Mouse (Mus musculus): ENCODE measurements around the gene Ephb2. TPM values are rescaled to one million over a fixed set of nuclear protein-coding genes. Genes with fewer than 3 reads are reported as not detected.

The Ephb2 gene
- polyA plus RNA-seq, 1 experiment = 2.7 TPM

- no peak for TF ChIP-seq POLR2A (IDR thresholded peaks at IDR 0.05; ENCODE audit: low read depth, low read length)
- TF ChIP-seq CTCF (IDR thresholded peaks at IDR 0.05; ENCODE audit: extremely low read depth, insufficient read depth, insufficient read length, insufficient replicate concordance) = no peak
- Histone ChIP-seq H3K4me1 (ENCODE audit: control insufficient read depth, insufficient read depth, insufficient read length) (no peaks in the 10 kb centered on the region), H3K36me3 (ENCODE audit: control insufficient read depth, insufficient read depth, low read length) (no peaks in the 10 kb centered on the region), H3K27me3 (ENCODE audit: control insufficient read depth, insufficient read depth, low read length) (no peaks in the 10 kb centered on the region), H3K27ac (ENCODE audit: insufficient read depth, low read length) (no peak overlapping the region), H3K4me3 (ENCODE audit: extremely low read depth, insufficient read depth, insufficient read length) (no peak overlapping the region)
- DNase-seq (ENCODE audit: low read depth in 1 of 2, low spot score in 2 of 2) = no peak
- WGBS = 88% methylated on average over 6 of the region's 6 CpGs
Observed at GRCm38 (mm10) chr4:136804343-136804742, 31.4 kb downstream of the Ephb2 start.

GRCm38 (mm10) chr4:136802446-136802845 lies 33.3 kb downstream of the Ephb2 start:
- no peak for DNase-seq (ENCODE audit: low read depth in 1 of 2, low spot score in 2 of 2)
- H3K4me1 ChIP-seq (ENCODE audit: control insufficient read depth, insufficient read depth, insufficient read length) = no peaks in the 10 kb centered on the region
- no peak overlapping the region for H3K27ac ChIP-seq (ENCODE audit: insufficient read depth, low read length)
- TF ChIP-seq CTCF (IDR thresholded peaks at IDR 0.05; ENCODE audit: extremely low read depth, insufficient read depth, insufficient read length, insufficient replicate concordance) (no peak), POLR2A (IDR thresholded peaks at IDR 0.05; ENCODE audit: low read depth, low read length) (no peak)
- 11% methylated on average over 12 of the region's 12 CpGs for whole genome bisulfite sequencing
- H3K4me3 ChIP-seq (ENCODE audit: extremely low read depth, insufficient read depth, insufficient read length) = no peak overlapping the region
- no peaks in the 10 kb centered on the region for H3K36me3 ChIP-seq (ENCODE audit: control insufficient read depth, insufficient read depth, low read length)
- no peaks in the 10 kb centered on the region for H3K27me3 ChIP-seq (ENCODE audit: control insufficient read depth, insufficient read depth, low read length)

GRCm38 (mm10) chr4:136801944-136802343 lies 33.8 kb downstream of the Ephb2 start:
- TF ChIP-seq CTCF (IDR thresholded peaks at IDR 0.05; ENCODE audit: extremely low read depth, insufficient read depth, insufficient read length, insufficient replicate concordance) (no peak), POLR2A (IDR thresholded peaks at IDR 0.05; ENCODE audit: low read depth, low read length) (no peak)
- Histone ChIP-seq H3K27me3 (ENCODE audit: control insufficient read depth, insufficient read depth, low read length) (no peaks in the 10 kb centered on the region), H3K27ac (ENCODE audit: insufficient read depth, low read length) (no peak overlapping the region), H3K4me3 (ENCODE audit: extremely low read depth, insufficient read depth, insufficient read length) (no peak overlapping the region), H3K4me1 (ENCODE audit: control insufficient read depth, insufficient read depth, insufficient read length) (no peaks in the 10 kb centered on the region), H3K36me3 (ENCODE audit: control insufficient read depth, insufficient read depth, low read length) (no peaks in the 10 kb centered on the region)
- WGBS = 58% methylated on average over 5 of the region's 5 CpGs
- no peak for DNase-seq (ENCODE audit: low read depth in 1 of 2, low spot score in 2 of 2)

GRCm38 (mm10) chr4:136801463-136801862 lies 34.3 kb downstream of the Ephb2 start:
- Histone ChIP-seq H3K4me3 (ENCODE audit: extremely low read depth, insufficient read depth, insufficient read length) (no peak overlapping the region), H3K4me1 (ENCODE audit: control insufficient read depth, insufficient read depth, insufficient read length) (no peaks in the 10 kb centered on the region), H3K27me3 (ENCODE audit: control insufficient read depth, insufficient read depth, low read length) (no peaks in the 10 kb centered on the region), H3K36me3 (ENCODE audit: control insufficient read depth, insufficient read depth, low read length) (no peaks in the 10 kb centered on the region), H3K27ac (ENCODE audit: insufficient read depth, low read length) (no peak overlapping the region)
- DNase-seq (ENCODE audit: low read depth in 1 of 2, low spot score in 2 of 2) = no peak
- 69% methylated on average over 8 of the region's 8 CpGs for WGBS
- TF ChIP-seq POLR2A (IDR thresholded peaks at IDR 0.05; ENCODE audit: low read depth, low read length) (no peak), CTCF (IDR thresholded peaks at IDR 0.05; ENCODE audit: extremely low read depth, insufficient read depth, insufficient read length, insufficient replicate concordance) (no peak)

- Histone ChIP-seq H3K27me3 (ENCODE audit: control insufficient read depth, insufficient read depth, low read length) (no peaks in the 10 kb centered on the region), H3K4me1 (ENCODE audit: control insufficient read depth, insufficient read depth, insufficient read length) (no peaks in the 10 kb centered on the region), H3K36me3 (ENCODE audit: control insufficient read depth, insufficient read depth, low read length) (no peaks in the 10 kb centered on the region), H3K27ac (ENCODE audit: insufficient read depth, low read length) (no peak overlapping the region), H3K4me3 (ENCODE audit: extremely low read depth, insufficient read depth, insufficient read length) (no peak overlapping the region)
- TF ChIP-seq POLR2A (IDR thresholded peaks at IDR 0.05; ENCODE audit: low read depth, low read length) (no peak), CTCF (IDR thresholded peaks at IDR 0.05; ENCODE audit: extremely low read depth, insufficient read depth, insufficient read length, insufficient replicate concordance) (no peak)
- DNase-seq (ENCODE audit: low read depth in 1 of 2, low spot score in 2 of 2) = no peak
- WGBS = 78% methylated on average over 14 of the region's 14 CpGs
Observed at GRCm38 (mm10) chr4:136800366-136800765, 35.4 kb downstream of the Ephb2 start.

- Histone ChIP-seq H3K27me3 (ENCODE audit: control insufficient read depth, insufficient read depth, low read length) (no peaks in the 10 kb centered on the region), H3K4me1 (ENCODE audit: control insufficient read depth, insufficient read depth, insufficient read length) (no peaks in the 10 kb centered on the region), H3K4me3 (ENCODE audit: extremely low read depth, insufficient read depth, insufficient read length) (no peak overlapping the region), H3K36me3 (ENCODE audit: control insufficient read depth, insufficient read depth, low read length) (no peaks in the 10 kb centered on the region), H3K27ac (ENCODE audit: insufficient read depth, low read length) (no peak overlapping the region)
- no peak for DNase-seq (ENCODE audit: low read depth in 1 of 2, low spot score in 2 of 2)
- TF ChIP-seq CTCF (IDR thresholded peaks at IDR 0.05; ENCODE audit: extremely low read depth, insufficient read depth, insufficient read length, insufficient replicate concordance) (no peak), POLR2A (IDR thresholded peaks at IDR 0.05; ENCODE audit: low read depth, low read length) (no peak)
- WGBS = 71% methylated on average over 23 of the region's 23 CpGs
Observed at GRCm38 (mm10) chr4:136797677-136798569, 37.9 kb downstream of the Ephb2 start.

GRCm38 (mm10) chr4:136793320-136793719 lies 42.5 kb downstream of the Ephb2 start:
- no peak overlapping the region for H3K4me3 ChIP-seq (ENCODE audit: extremely low read depth, insufficient read depth, insufficient read length)
- no peak overlapping the region for H3K27ac ChIP-seq (ENCODE audit: insufficient read depth, low read length)
- H3K36me3 ChIP-seq (ENCODE audit: control insufficient read depth, insufficient read depth, low read length) = no peaks in the 10 kb centered on the region
- TF ChIP-seq POLR2A (IDR thresholded peaks at IDR 0.05; ENCODE audit: low read depth, low read length) (no peak), CTCF (IDR thresholded peaks at IDR 0.05; ENCODE audit: extremely low read depth, insufficient read depth, insufficient read length, insufficient replicate concordance) (no peak)
- H3K27me3 ChIP-seq (ENCODE audit: control insufficient read depth, insufficient read depth, low read length) = no peaks in the 10 kb centered on the region
- 89% methylated on average over 11 of the region's 11 CpGs for WGBS
- no peaks in the 10 kb centered on the region for H3K4me1 ChIP-seq (ENCODE audit: control insufficient read depth, insufficient read depth, insufficient read length)
- DNase-seq (ENCODE audit: low read depth in 1 of 2, low spot score in 2 of 2) = no peak

Measured in spleen, adult 2 months (tissue).